Mouse (Mus musculus) C2C12 (cell line): ENCODE results near the gene Kpna3.

ENCODE experiments used
- CTCF ChIP-seq: IDR thresholded peaks from one replicate; pipeline ENCODE4 v1.5.1; 2011; ENCODE audit not compliant: control insufficient read depth, insufficient read depth, insufficient read length
- MAX ChIP-seq: IDR thresholded peaks from one replicate; pipeline ENCODE4 v1.6.1; 2011; ENCODE audit warnings: mild to moderate bottlenecking, control low read depth
- USF1 ChIP-seq: IDR thresholded peaks from one replicate; pipeline ENCODE4 v1.6.1; 2011; ENCODE audit warnings: low read depth, mild to moderate bottlenecking, control low read depth, moderate library complexity

- TF ChIP-seq MAX (no peak), CTCF (no peak), USF1 (no peak)
These were observed 109.1 kb downstream of the Kpna3 start for GRCm38 (mm10) chr14:61330591-61330990.
